Mouse (Mus musculus) myocyte (in vitro differentiated cells): ENCODE data around the gene Ttc3. TPM values are rescaled to one million over a fixed set of nuclear protein-coding genes. Genes with fewer than 3 reads are reported as not detected.
"Not testable (repeated sequence)": the region's sequence is repeated elsewhere in the genome, so short reads cannot be mapped to it uniquely, and the experiment has no call there.

Experiments
- H3K27me3 ChIP-seq: one replicate; pipeline ENCODE4 v1.6.1; 2011; ENCODE audit not compliant: control insufficient read depth, insufficient read depth, insufficient read length
- H3K36me3 ChIP-seq: one replicate; pipeline ENCODE4 v1.6.1; 2011; ENCODE audit not compliant: control insufficient read depth, insufficient read depth
- H3K4me2 ChIP-seq: one replicate; pipeline ENCODE4 v1.6.1; 2011; ENCODE audit warnings: low read depth, control low read depth
- H3K4me3 ChIP-seq: one replicate; pipeline ENCODE4 v1.5.1; 2011; ENCODE audit warnings: mild to moderate bottlenecking, control low read depth, moderate library complexity
- H3K79me2 ChIP-seq: one replicate; pipeline ENCODE4 v1.6.1; 2011; ENCODE audit not compliant: control insufficient read depth, insufficient read depth
- H3ac ChIP-seq: one replicate; pipeline ENCODE4 v1.6.1; 2011; ENCODE audit not compliant: control insufficient read depth, insufficient read length
- CEBPB ChIP-seq: IDR thresholded peaks from 2 replicates; pipeline ENCODE4 v1.6.1; 2011; ENCODE audit warnings: mild to moderate bottlenecking, moderate library complexity; ENCODE audit not compliant: poor library complexity, insufficient read depth, severe bottlenecking
- E2F4 ChIP-seq: IDR thresholded peaks from one replicate; pipeline ENCODE4 v1.6.1; 2011; ENCODE audit warnings: mild to moderate bottlenecking, control low read depth, moderate library complexity; ENCODE audit not compliant: insufficient read depth
- MAX ChIP-seq: IDR thresholded peaks from one replicate; pipeline ENCODE4 v1.6.1; 2011; ENCODE audit warnings: low read depth, mild to moderate bottlenecking, control low read depth
- MYOD1 ChIP-seq, 3 experiments: IDR thresholded peaks; one replicate each; pipeline ENCODE4 v1.6.1; 2011; ENCODE audit warnings: control low read depth in 2 of 3, low read depth in 2 of 3, mild to moderate bottlenecking in 2 of 3, moderate library complexity in 1 of 3; ENCODE audit not compliant: insufficient read length in 2 of 3, control insufficient read depth in 1 of 3
- MYOG ChIP-seq, 3 experiments: IDR thresholded peaks; one replicate each; pipeline ENCODE4 v1.6.1; 2011; ENCODE audit warnings: control low read depth in 2 of 3, low read depth in 2 of 3, mild to moderate bottlenecking in 2 of 3; ENCODE audit not compliant: insufficient read length in 2 of 3, control insufficient read depth in 1 of 3, insufficient read depth in 1 of 3
- POLR2A ChIP-seq: IDR thresholded peaks from one replicate; pipeline ENCODE4 v1.6.1; 2011; ENCODE audit warnings: low read depth, mild to moderate bottlenecking, control low read depth, moderate library complexity; ENCODE audit not compliant: insufficient read length
- POLR2AphosphoS2 ChIP-seq: IDR thresholded peaks from one replicate; pipeline ENCODE4 v1.6.1; 2011; ENCODE audit warnings: low read depth, control low read depth; ENCODE audit not compliant: insufficient read length
- REST ChIP-seq: IDR thresholded peaks from one replicate; pipeline ENCODE4 v1.6.1; 2011; ENCODE audit warnings: mild to moderate bottlenecking, control low read depth, moderate library complexity; ENCODE audit not compliant: insufficient read depth, insufficient read length
- SRF ChIP-seq: IDR thresholded peaks from one replicate; pipeline ENCODE4 v1.6.1; 2011; ENCODE audit warnings: low read depth; ENCODE audit not compliant: control insufficient read depth, insufficient read length
- TCF12 ChIP-seq: IDR thresholded peaks from one replicate; pipeline ENCODE4 v1.6.1; 2011; ENCODE audit warnings: mild to moderate bottlenecking, control low read depth; ENCODE audit not compliant: poor library complexity, insufficient read depth, severe bottlenecking
- TCF3 ChIP-seq: IDR thresholded peaks from one replicate; pipeline ENCODE4 v1.6.1; 2011; ENCODE audit warnings: low read depth, control low read depth; ENCODE audit not compliant: insufficient read length
- USF1 ChIP-seq: IDR thresholded peaks from one replicate; pipeline ENCODE4 v1.6.1; 2011; ENCODE audit warnings: low read depth, mild to moderate bottlenecking, control low read depth, moderate library complexity
- polyA plus RNA-seq: library from polyadenylated mRNA; unstranded; fragments of >200 nt; fragmentation: generic; extraction: Trizol; gene quantifications from one replicate; pipeline ENCODE4 v1.2.1, GENCODE M21; 2012; ENCODE audit warnings: missing spikeins

The Ttc3 gene
- polyA plus RNA-seq, 1 experiment: 25.0 TPM

- no peaks in the 10 kb centered on the region for H3K27me3 ChIP-seq
- H3K4me2 ChIP-seq: no peak overlapping the region
- TF ChIP-seq SRF (no peak), MYOG (IDR thresholded peaks at IDR 0.05; ENCODE audit: control insufficient read depth in 1 of 3, insufficient read depth in 1 of 3, insufficient read length in 2 of 3, low read depth in 2 of 3) (no peak), E2F4 (no peak), POLR2A (no peak), MYOD1 (IDR thresholded peaks at IDR 0.05; ENCODE audit: control insufficient read depth in 1 of 3, insufficient read length in 2 of 3, low read depth in 2 of 3) (no peak)
- H3K79me2 ChIP-seq: no peaks in the 10 kb centered on the region
- H3K36me3 ChIP-seq: peaks cover 66% of the 10 kb centered on the region
- H3ac ChIP-seq: no peak overlapping the region
- H3K4me3 ChIP-seq: no peak overlapping the region
Measured at GRCm38 (mm10) chr16:94451545-94452488, 81.4 kb downstream of the Ttc3 start.

GRCm38 (mm10) chr16:94452768-94453167, 82.3 kb downstream of the Ttc3 start:
- H3K4me2 ChIP-seq: no peak overlapping the region
- TF ChIP-seq SRF (no peak), TCF3 (no peak), TCF12 (no peak)
- H3K4me3 ChIP-seq: no peak overlapping the region
- no peak overlapping the region for H3ac ChIP-seq
- peaks cover 71% of the 10 kb centered on the region for H3K36me3 ChIP-seq
- no peaks in the 10 kb centered on the region for H3K27me3 ChIP-seq
- no peaks in the 10 kb centered on the region for H3K79me2 ChIP-seq

- H3K4me2 ChIP-seq: no peak overlapping the region
- TF ChIP-seq MYOD1 (IDR thresholded peaks at IDR 0.05; ENCODE audit: control insufficient read depth in 1 of 3, insufficient read length in 2 of 3, low read depth in 2 of 3): no peak
- no peak for TF ChIP-seq TCF12
- TF ChIP-seq MAX: no peak
- no peak for TF ChIP-seq E2F4
- no peak for TF ChIP-seq MYOG (IDR thresholded peaks at IDR 0.05; ENCODE audit: control insufficient read depth in 1 of 3, insufficient read depth in 1 of 3, insufficient read length in 2 of 3, low read depth in 2 of 3)
- no peak for TF ChIP-seq REST
- no peak for TF ChIP-seq TCF3
- no peak for TF ChIP-seq USF1
- no peak for TF ChIP-seq CEBPB
- TF ChIP-seq POLR2AphosphoS2: no peak
- TF ChIP-seq SRF: no peak
- TF ChIP-seq POLR2A: no peak
- H3K36me3 ChIP-seq: peaks cover 72% of the 10 kb centered on the region
- H3K4me3 ChIP-seq: no peak overlapping the region
- no peaks in the 10 kb centered on the region for H3K79me2 ChIP-seq
- no peaks in the 10 kb centered on the region for H3K27me3 ChIP-seq
- no peak overlapping the region for H3ac ChIP-seq
Measured at GRCm38 (mm10) chr16:94454146-94454545, 83.7 kb downstream of the Ttc3 start.

- no peaks in the 10 kb centered on the region for H3K27me3 ChIP-seq
- no peak overlapping the region for H3ac ChIP-seq
- peaks cover 49% of the 10 kb centered on the region for H3K36me3 ChIP-seq
- H3K79me2 ChIP-seq: no peaks in the 10 kb centered on the region
- H3K4me3 ChIP-seq: no peak overlapping the region
- no peak overlapping the region for H3K4me2 ChIP-seq
- TF ChIP-seq E2F4 (no peak), POLR2A (no peak), MYOD1 (IDR thresholded peaks at IDR 0.05; ENCODE audit: control insufficient read depth in 1 of 3, insufficient read length in 2 of 3, low read depth in 2 of 3) (no peak), SRF (no peak), MAX (no peak), TCF12 (no peak), TCF3 (no peak), USF1 (no peak), POLR2AphosphoS2 (no peak), CEBPB (no peak), REST (no peak), MYOG (IDR thresholded peaks at IDR 0.05; ENCODE audit: control insufficient read depth in 1 of 3, insufficient read depth in 1 of 3, insufficient read length in 2 of 3, low read depth in 2 of 3) (no peak)
Measured at GRCm38 (mm10) chr16:94464067-94464466, 93.6 kb downstream of the Ttc3 start.

GRCm38 (mm10) chr16:94465900-94466299, 95.5 kb downstream of the Ttc3 start:
- TF ChIP-seq MYOG (IDR thresholded peaks at IDR 0.05; ENCODE audit: control insufficient read depth in 1 of 3, insufficient read depth in 1 of 3, insufficient read length in 2 of 3, low read depth in 2 of 3) (peak in 1 of 3 experiments; percentile 56), MAX (no peak), TCF3 (no peak), MYOD1 (IDR thresholded peaks at IDR 0.05; ENCODE audit: control insufficient read depth in 1 of 3, insufficient read length in 2 of 3, low read depth in 2 of 3) (peak in 1 of 3 experiments; percentile 27), REST (no peak)
- Histone ChIP-seq H3ac (no peak overlapping the region), H3K27me3 (no peaks in the 10 kb centered on the region), H3K79me2 (no peaks in the 10 kb centered on the region), H3K4me3 (no peak overlapping the region), H3K36me3 (peaks cover 32% of the 10 kb centered on the region), H3K4me2 (no peak overlapping the region)

- not testable (repeated sequence) for H3K4me2 ChIP-seq, H3ac ChIP-seq, H3K27me3 ChIP-seq, H3K4me3 ChIP-seq, H3K79me2 ChIP-seq
- H3K36me3 ChIP-seq: peaks cover 30% of the 10 kb centered on the region
Measured at GRCm38 (mm10) chr16:94466317-94466716, 95.9 kb downstream of the Ttc3 start.
